Mouse (Mus musculus) hindbrain, embryonic 16.5 days (tissue): ENCODE data around the gene Chid1. TPM values are rescaled to one million over a fixed set of nuclear protein-coding genes. Genes with fewer than 3 reads are reported as not detected.

Experiments used
- ATAC-seq: fragments of 200-750 bp; cut with Nextera tagmentation; 2 replicates; pipeline ENCODE4 v1.8.0; 2017; ENCODE audit warnings: moderate TSS enrichment, moderate library complexity
- H3K27ac ChIP-seq: fragments of 300-500 bp; sonication (generic); 2 replicates; pipeline ENCODE4 v1.5.1; 2014; ENCODE audit warnings: low read depth, mild to moderate bottlenecking, control low read depth, low read length, moderate library complexity
- H3K27me3 ChIP-seq: fragments of 300-500 bp; sonication (generic); replicated peaks from 2 replicates; pipeline ENCODE4 v1.6.1; 2014; ENCODE audit warnings: low read length; ENCODE audit not compliant: control insufficient read depth, insufficient read depth
- H3K36me3 ChIP-seq: fragments of 300-500 bp; sonication (generic); 2 replicates; pipeline ENCODE4 v1.6.1; 2014; ENCODE audit warnings: mild to moderate bottlenecking, low read length, moderate library complexity, mixed read lengths; ENCODE audit not compliant: control insufficient read depth, insufficient read depth
- H3K4me1 ChIP-seq: fragments of 300-500 bp; sonication (generic); 2 replicates; pipeline ENCODE4 v1.6.1; 2014; ENCODE audit warnings: low read depth, low read length; ENCODE audit not compliant: control insufficient read depth, insufficient read depth
- H3K4me2 ChIP-seq: fragments of 300-500 bp; sonication (generic); 2 replicates; pipeline ENCODE4 v1.6.1; 2014; ENCODE audit warnings: mild to moderate bottlenecking, low read length, control low read depth, moderate library complexity
- H3K4me3 ChIP-seq: fragments of 300-500 bp; sonication (generic); 2 replicates; pipeline ENCODE4 v1.5.1; 2014; ENCODE audit warnings: mild to moderate bottlenecking, low read length, control low read depth, moderate library complexity
- H3K9ac ChIP-seq: fragments of 300-500 bp; sonication (generic); 2 replicates; pipeline ENCODE4 v1.6.1; 2014; ENCODE audit warnings: low read depth, mild to moderate bottlenecking, control low read depth, low read length, moderate library complexity
- H3K9me3 ChIP-seq: fragments of 300-500 bp; sonication (generic); 2 replicates; pipeline ENCODE4 v1.6.1; 2014; ENCODE audit warnings: mild to moderate bottlenecking, low read length, moderate library complexity; ENCODE audit not compliant: control insufficient read depth
- WGBS: fragments of 180-500 bp; shearing (Covaris S2); extraction: QIAGEN DNeasy Blood & Tissue Kit; methylation state at CpG from one replicate; pipeline ENCODE4 v1.1.7; 2014; 5-methylcytosine and 5-hydroxymethylcytosine counted together
- polyA plus RNA-seq: library from polyadenylated mRNA; unstranded; fragments of >200 nt; fragmentation: Nextera tagmentation; extraction: Ambion mirVana; gene quantifications from 2 replicates; pipeline ENCODE4 v1.2.1, GENCODE M21; 2015

The Chid1 gene
- polyA plus RNA-seq, 1 experiment from 2014 or later = 56.7 TPM

DNA sequence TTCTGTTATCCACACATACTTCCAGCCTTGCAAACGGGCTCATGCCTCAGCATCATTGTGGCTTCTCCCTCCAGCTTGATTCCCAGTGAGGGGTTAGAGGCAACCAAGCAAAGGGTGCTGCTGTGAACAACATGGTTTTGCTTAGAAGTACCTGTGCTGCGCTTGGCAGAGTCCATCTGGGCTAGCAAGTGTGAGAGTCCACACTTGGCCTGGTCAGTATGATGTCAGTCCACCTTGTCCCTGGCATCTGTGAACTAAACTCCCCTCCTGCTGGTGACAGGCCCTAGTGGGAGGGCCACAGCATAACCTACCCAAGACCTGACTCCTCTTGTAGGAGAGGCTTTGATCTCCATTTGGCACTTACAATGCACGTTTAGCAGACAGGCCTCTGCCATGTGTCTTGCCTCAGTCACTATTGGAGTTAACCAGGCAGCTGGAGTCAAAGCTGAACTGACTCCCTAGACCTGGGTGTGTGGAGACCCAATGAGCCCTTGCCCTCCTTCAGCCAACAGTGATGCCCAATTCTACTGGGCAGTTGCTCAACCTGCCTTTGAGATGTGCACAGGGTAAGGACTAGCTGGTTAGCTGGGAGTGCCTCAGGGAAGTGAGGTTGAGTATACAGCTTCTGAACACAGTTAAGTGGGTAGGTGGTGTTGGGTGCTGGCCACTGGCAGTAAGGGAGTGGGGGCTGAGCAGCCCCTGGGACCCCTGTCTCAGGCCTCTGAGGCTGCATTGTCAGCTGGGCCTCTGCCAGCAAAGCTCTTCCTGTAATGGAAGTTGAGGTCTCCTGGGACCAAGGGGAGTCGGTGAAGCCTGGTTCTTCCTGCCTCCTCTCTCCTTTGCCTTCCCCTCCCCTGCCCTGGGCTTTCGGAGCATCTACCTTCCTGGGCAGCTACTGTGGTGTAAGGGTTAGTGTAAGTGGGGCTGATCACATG lies 55.2 kb downstream of the Chid1 start:
- ATAC-seq = no peak
- Histone ChIP-seq H3K4me3 (no peak overlapping the region), H3K27ac (no peak overlapping the region), H3K9me3 (no peaks in the 10 kb centered on the region), H3K36me3 (no peaks in the 10 kb centered on the region), H3K9ac (0 out of 2 replicates have a peak overlapping the region, but pooled peaks have one; percentile 28), H3K4me2 (no peak overlapping the region), H3K4me1 (peaks cover 36% of the 10 kb centered on the region), H3K27me3 (no peaks in the 10 kb centered on the region)
- WGBS = 66% methylated on average over 5 of the region's 5 CpGs

DNA sequence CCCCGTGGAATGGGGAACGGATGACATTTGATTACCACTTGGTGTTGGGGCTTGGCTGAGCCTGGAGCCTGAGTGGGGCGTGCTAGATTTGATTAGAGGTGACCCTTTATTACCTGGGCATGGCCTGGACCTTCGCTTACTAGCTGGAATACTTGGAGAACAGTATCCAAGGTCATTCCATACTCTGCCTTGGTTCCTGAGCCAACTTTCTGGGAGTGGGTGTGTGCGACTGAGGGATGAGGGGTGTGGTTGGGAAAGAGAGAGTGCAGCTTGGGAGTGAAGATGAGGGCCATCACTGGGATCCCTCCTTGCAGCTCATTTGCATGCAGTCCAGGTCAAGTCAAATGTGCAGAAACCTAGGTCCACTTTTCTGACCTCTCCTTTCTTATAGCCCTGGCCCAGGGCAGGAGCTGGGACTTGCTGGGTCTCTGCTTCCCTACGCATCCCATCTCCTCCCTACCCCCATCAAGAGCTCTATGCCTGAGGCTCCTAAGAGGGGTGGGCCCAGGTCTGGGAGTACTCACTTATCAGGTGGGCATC lies 56.5 kb downstream of the Chid1 start:
- WGBS = 76% methylated on average over 6 of the region's 6 CpGs
- peak overlapping the region; percentile 73 for H3K4me3 ChIP-seq
- H3K27me3 ChIP-seq = no peaks in the 10 kb centered on the region
- no peak overlapping the region; the same call in 1 of the 2 replicates for H3K9ac ChIP-seq
- H3K27ac ChIP-seq = no peak overlapping the region
- peak overlapping the region; percentile 87 for H3K4me2 ChIP-seq
- H3K36me3 ChIP-seq = no peaks in the 10 kb centered on the region
- ATAC-seq = no peak
- no peaks in the 10 kb centered on the region for H3K9me3 ChIP-seq
- H3K4me1 ChIP-seq = peaks cover 36% of the 10 kb centered on the region

DNA sequence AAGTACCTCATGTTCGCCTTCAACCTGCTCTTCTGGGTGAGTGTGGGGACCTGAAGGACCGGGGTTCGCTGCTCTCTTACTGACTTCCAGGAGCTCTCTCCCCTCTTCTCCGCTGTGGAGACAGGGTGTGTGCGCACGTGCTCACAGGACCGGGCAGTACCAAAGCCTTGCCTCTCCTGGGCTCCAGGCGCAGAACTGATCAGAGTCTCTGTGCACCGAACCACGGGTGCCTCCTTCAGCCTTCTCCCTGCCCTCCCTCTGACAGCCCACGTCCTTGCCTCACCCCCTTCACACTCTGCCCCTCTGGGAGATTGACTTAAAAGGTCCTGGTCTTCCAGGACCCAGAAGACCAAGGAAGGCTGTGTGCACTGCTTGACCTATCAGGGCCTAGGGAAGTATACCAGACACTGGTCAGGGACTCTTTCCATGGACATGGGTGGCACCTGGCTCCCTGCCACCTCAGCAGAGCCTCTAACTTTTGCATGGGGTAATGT lies 57.1 kb downstream of the Chid1 start:
- no peaks in the 10 kb centered on the region for H3K36me3 ChIP-seq
- H3K9me3 ChIP-seq = no peaks in the 10 kb centered on the region
- peak overlapping the region; percentile 83 for H3K27ac ChIP-seq
- no peaks in the 10 kb centered on the region for H3K27me3 ChIP-seq
- H3K4me3 ChIP-seq = peak overlapping the region; percentile 73
- H3K4me2 ChIP-seq = peak overlapping the region; percentile 87
- peak; percentile 10; the same call in 1 of the 2 replicates for ATAC-seq
- H3K9ac ChIP-seq = peak overlapping the region; percentile 80
- peaks cover 36% of the 10 kb centered on the region for H3K4me1 ChIP-seq
- WGBS = 3% methylated on average over 11 of the region's 11 CpGs

DNA sequence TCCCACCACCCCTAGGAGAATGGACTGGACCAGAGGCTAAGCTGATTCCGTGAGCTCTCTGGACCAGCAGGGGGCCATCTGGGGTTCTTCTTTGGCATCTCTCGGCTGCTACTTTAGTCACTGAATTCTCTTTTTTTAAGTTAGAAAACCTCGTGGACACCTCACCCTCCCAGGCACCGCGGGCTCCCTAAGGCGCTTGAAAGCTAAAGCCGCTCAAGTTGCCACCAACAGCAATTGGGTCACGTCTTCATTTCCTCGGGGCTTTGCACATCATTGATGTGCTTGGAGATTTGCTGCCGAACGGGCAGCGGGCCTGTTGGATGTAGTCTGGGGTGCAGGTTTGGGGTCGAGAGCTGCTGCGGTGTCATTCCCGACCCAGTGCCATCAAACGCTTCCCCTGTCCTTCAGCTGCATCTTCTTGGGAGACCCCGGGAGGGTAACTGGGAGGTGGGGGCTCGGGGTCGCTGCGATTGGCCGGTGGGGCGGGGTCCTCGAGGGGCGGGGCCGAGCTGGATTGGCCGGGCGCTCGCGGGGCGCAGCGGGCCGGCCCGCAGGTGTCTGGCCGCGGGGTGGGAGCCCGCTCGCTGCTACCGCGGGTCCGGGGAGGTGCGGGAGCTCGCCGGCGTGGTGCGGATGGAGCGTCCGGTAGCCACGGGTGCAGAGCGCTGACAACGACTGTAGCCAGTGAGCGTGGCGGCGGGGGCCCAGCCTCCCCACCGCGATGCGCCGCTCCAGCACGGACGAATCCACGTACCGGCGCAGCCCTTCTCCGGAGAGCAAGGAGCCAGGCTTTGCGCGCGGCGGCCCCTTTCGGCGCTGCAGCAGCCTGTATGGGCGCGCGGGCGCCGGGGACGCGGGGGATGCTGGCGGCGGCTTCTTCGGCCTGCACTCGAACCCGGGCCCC lies 57.9 kb downstream of the Chid1 start:
- under 1% methylated on average over 74 of the region's 81 CpGs for WGBS
- H3K36me3 ChIP-seq = no peaks in the 10 kb centered on the region
- H3K9ac ChIP-seq = peak overlapping the region; percentile 80
- peaks cover 37% of the 10 kb centered on the region for H3K4me1 ChIP-seq
- ATAC-seq = peak; percentile 58
- H3K4me2 ChIP-seq = peak overlapping the region; percentile 87
- peaks cover 5% of the 10 kb centered on the region; the same call in 1 of the 2 replicates for H3K27me3 ChIP-seq
- peak overlapping the region; percentile 83 for H3K27ac ChIP-seq
- peak overlapping the region; percentile 73 for H3K4me3 ChIP-seq
- H3K9me3 ChIP-seq = no peaks in the 10 kb centered on the region

DNA sequence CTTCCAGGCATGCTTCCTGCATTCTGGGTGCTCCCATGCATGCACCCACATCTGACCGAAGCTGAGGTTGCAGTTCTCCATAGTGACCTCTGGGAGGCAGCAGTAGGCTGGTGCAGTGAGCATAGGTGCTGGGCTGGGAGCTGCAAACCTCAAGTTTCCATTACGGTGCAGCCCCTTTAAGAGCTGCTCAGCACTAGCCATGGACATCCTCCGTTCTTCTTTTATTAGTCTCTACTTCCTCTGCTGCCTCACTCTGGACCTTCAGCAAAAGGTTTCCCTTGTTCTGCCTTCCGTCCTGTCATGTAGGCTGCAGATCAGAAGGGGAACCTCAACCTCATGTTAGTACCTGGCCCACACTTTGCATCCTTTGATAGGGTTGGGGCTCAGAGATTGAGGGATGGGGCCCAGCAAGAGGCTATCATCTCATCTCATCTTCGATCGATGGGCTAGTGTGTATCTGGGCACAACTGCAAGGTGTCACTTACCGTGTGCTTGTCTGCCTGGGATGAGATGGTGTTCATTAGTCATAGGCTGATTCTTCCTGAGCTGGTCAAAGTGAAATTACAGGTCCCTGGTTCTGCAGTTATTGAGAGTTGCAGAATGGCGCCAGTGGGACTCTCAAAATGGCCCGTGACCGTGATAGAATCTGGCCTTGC lies 58.7 kb downstream of the Chid1 start:
- Histone ChIP-seq H3K36me3 (no peaks in the 10 kb centered on the region), H3K27me3 (peaks cover 5% of the 10 kb centered on the region; the same call in 1 of the 2 replicates), H3K27ac (peak overlapping the region; percentile 83), H3K4me2 (peak overlapping the region; percentile 87), H3K9me3 (no peaks in the 10 kb centered on the region), H3K4me1 (peaks cover 42% of the 10 kb centered on the region), H3K9ac (peak overlapping the region; percentile 80), H3K4me3 (peak overlapping the region; percentile 73)
- WGBS = 10% methylated on average over 10 of the region's 10 CpGs
- peak; percentile 38 for ATAC-seq

DNA sequence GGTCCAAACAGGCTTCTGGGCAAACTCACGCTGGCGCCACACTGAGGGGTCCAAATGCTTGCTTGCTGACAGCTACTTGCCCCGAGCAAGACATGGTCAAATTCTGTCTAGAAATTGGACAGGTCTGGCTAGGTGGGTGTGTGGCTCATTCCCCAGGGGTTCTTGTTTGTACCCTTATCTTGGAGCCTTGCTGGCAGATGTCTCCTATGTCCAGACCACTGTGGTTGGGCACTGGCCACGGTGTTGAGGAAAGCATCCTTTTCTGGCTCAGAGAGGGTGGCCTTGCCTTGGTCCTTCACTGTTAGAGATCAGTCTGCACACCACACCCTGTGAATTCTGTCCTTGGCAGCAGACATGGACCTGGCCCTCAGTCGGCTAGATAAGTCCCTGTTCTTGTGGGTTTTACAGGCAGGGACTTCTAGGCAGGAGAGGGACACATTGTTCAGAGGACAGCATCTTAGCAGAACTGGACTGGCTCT lies 61.3 kb downstream of the Chid1 start:
- no peaks in the 10 kb centered on the region for H3K36me3 ChIP-seq
- peaks cover 46% of the 10 kb centered on the region for H3K4me1 ChIP-seq
- 77% methylated on average over 5 of the region's 5 CpGs for whole genome bisulfite sequencing
- no peak overlapping the region for H3K4me2 ChIP-seq
- H3K4me3 ChIP-seq = no peak overlapping the region
- H3K27me3 ChIP-seq = peaks cover 5% of the 10 kb centered on the region; the same call in 1 of the 2 replicates
- H3K9me3 ChIP-seq = no peaks in the 10 kb centered on the region
- no peak overlapping the region; the same call in 1 of the 2 replicates for H3K9ac ChIP-seq
- ATAC-seq = no peak
- no peak overlapping the region for H3K27ac ChIP-seq

DNA sequence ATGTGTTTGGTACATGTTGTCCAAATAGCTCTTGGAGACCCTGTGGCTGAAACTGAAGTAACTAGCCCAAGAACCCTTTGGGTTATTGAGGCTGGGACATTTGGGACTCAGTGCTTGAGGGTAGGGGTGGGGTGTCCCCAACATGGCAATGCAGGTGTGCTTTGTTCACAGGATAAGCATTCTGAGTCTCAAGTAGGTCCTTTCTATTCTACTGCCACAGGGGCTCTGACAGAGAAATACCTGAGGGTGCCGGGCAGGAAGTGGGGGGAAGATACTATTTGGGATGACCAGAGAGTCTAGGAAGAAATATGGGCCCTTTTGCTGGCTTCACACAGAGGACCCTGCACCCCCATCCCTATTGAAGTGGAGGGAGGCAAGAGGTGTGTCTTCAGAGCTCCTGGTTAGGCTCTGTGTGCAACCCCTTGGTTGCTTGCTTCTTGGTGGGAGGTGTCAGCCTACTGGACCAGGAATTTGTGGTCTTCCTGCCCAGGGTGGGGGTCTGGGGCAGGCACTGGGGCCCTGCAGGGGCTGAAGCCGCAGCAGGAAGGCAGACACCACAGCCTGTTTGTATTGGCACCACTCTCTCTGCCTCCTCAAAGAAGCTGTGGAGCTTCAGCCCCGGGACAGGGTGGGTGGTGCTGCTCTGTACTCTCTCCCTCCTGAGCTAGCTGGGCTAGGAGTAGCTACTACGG lies 61.9 kb downstream of the Chid1 start:
- Histone ChIP-seq H3K4me2 (no peak overlapping the region), H3K36me3 (peaks cover 1% of the 10 kb centered on the region; the same call in 1 of the 2 replicates), H3K27ac (no peak overlapping the region; the same call in 1 of the 2 replicates), H3K27me3 (peaks cover 5% of the 10 kb centered on the region; the same call in 1 of the 2 replicates), H3K9ac (no peak overlapping the region), H3K4me1 (peaks cover 41% of the 10 kb centered on the region), H3K4me3 (no peak overlapping the region), H3K9me3 (no peaks in the 10 kb centered on the region)
- ATAC-seq = no peak
- 80% methylated on average over 4 of the region's 4 CpGs for WGBS

DNA sequence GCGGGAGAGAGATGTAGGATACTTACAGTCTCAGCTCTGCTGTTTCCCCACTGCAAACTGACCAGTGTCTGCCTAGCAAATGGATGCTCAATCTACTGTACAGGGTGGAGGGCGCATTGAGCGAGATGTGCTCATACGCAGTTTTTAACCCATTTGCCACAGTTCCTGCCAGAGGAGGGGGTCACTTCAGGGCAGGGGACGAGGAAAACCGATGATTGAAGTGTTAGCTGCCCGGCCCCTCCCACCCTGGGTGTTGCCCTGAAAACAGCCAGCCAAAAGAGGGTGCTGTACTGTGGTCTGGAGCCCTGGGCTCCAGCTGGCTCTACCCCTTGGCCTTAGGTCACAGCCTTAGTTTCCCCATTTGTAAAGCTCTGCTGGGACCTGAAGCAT lies 62.7 kb downstream of the Chid1 start:
- Histone ChIP-seq H3K4me1 (peaks cover 37% of the 10 kb centered on the region), H3K27ac (peak overlapping the region; percentile 59), H3K36me3 (peaks cover 8% of the 10 kb centered on the region), H3K9ac (no peak overlapping the region), H3K4me3 (peak overlapping the region; percentile 18; the same call in 1 of the 2 replicates), H3K27me3 (peaks cover 5% of the 10 kb centered on the region; the same call in 1 of the 2 replicates), H3K4me2 (peak overlapping the region; percentile 95), H3K9me3 (no peaks in the 10 kb centered on the region)
- no peak for ATAC-seq
- WGBS = 23% methylated on average over 7 of the region's 7 CpGs
